Mouse (Mus musculus) mouse trophoblast stem cell (cell line): ENCODE measurements around the gene Gm14308.
"Not testable (repeated sequence)": the region's sequence is repeated elsewhere in the genome, so short reads cannot be mapped to it uniquely, and the experiment has no call there.

Experiments
- in situ Hi-C, 2 experiments: fragments of 300-500 bp; cut with MseI, MboI; formaldehyde crosslinking; loops; 2 replicates in 1 of 2; 3 replicates in 1 of 2; pipeline ENCODE4 v1.15.1; 2025

Gene Gm14308

DNA sequence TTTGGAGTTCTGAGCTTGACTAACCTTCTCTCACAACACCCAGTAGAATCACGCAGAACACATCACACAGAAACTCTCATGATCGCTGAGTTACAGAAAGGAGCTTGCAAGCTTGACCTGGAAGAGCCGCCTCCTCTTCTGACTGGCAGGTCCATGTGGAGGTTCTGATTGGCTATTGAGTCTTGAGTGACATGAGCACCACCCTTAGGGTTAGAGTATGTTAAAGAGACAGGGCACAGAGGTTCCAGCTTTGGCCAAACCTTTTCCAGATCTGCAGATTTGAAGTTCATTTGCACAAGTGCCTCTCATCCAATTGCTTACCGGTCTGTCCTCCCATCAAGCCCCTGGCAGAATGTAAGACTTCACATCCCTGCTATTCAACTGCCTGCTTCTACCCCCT lies at the start of gene Gm14308:
TSS of gene Gm14308 (minus strand) at position 101 of the 400 bp plus-strand sequence.
- in situ Hi-C loops, result not testable (repeated sequence)

DNA sequence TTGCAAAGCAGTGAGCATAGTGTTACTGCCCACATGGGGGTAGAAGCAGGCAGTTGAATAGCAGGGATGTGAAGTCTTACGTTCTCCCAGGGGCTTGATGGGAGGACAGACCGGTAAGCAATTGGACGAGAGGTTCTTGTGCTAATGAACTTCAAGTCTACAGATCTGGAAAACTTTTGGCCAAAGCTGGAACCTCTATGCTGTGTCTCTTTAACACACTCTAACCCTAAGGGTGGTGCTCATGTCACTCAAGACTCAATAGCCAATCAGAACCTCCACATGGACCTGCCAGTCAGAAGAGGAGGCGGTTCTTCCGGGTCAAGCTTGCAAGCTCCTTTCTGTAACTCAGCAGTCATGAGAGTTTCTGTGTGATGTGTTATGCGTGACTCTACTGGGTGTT lies 34.1 kb upstream of the Gm14308 start, which contains the start of gene Zfp973:
TSS of gene Zfp973 (plus strand) at position 301 of the 400 bp plus-strand sequence.
- in situ Hi-C loops, result not testable (repeated sequence)
